Mouse (Mus musculus): ENCODE results near the gene Aox2.

- TF ChIP-seq ZNF384 (IDR thresholded peaks at IDR 0.05; ENCODE audit: low read depth, low read length) = no peak
- TF ChIP-seq CHD2 (IDR thresholded peaks at IDR 0.05; ENCODE audit: low read depth, low read length) = no peak
- TF ChIP-seq HCFC1 (IDR thresholded peaks at IDR 0.05; ENCODE audit: borderline replicate concordance, insufficient read depth, low read length) = no peak
- TF ChIP-seq ZC3H11A (IDR thresholded peaks at IDR 0.05; ENCODE audit: borderline replicate concordance, low read depth, low read length) = no peak
- TF ChIP-seq MAFK (IDR thresholded peaks at IDR 0.05; ENCODE audit: insufficient read depth, low read depth, low read length) = no peak
Measured at GRCm38 (mm10) chr1:58253466-58253865, 24.7 kb upstream of the Aox2 start.
